Mouse (Mus musculus) cerebellum, postnatal 25 days (tissue): ENCODE data around the gene Fbxl14.

Source experiments
- DNase-seq, 2 experiments: peaks; one replicate each; pipeline ENCODE4 v3.0.0; 2021; ENCODE audit warnings: mixed read lengths in 2 of 2

The Fbxl14 gene

GRCm38 (mm10) chr6:119500086-119500485 lies 20.6 kb downstream of the Fbxl14 start:
- no peak for DNase-seq

DNA sequence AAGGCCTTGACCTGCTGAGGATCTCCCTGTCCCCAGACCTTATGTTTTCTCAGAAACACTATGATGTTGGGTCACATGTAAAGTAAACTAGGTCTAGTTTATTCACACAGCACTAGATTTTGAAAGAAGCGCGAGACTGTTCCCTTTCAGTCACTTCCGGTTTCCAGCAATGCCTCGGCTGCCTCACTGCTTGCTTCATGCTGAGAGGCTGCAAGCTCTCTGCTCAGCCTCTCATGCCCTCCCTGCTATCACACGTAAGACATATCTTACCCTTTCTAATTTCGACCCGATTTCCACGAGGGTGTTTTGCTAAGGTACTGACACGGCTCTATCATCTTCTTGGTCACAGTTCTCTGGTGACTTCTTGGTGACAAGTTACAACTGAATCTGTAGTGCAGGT lies 22.6 kb downstream of the Fbxl14 start:
- DNase-seq: no peak

GRCm38 (mm10) chr6:119504756-119505155 lies 25.3 kb downstream of the Fbxl14 start:
- DNase-seq: no peak

DNA sequence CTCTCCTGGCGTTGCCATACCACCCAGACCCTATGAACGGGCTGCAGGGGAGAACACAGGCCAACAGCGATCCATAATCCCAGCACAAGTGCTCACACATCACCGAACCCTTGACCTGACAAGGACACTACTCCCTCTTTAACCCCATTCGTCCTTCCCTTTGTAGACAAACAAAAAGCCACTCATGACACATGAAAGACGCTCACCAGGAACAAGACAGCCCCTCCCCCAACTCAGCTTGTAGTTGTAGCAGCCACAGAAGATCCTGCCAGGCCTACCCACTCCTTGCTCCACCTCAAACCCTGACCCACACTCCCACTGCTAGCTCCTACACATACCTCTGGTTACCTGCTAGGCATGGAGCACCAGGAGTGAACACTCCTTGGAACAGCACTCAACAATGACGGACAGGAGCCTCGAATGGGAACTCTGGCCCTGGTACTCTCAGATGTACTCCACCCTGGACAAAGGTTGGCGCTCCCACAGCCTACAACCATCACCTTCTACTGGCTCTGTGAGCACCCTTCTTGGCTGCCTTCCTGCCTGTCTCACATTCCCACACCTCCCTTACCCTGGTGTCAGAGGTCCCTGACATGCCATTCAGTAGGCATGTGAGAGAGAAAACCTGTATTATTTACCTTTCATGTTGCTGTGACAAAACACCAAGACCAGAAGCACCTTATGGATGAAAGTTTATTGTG lies 26.2 kb downstream of the Fbxl14 start:
- no peak for DNase-seq

DNA sequence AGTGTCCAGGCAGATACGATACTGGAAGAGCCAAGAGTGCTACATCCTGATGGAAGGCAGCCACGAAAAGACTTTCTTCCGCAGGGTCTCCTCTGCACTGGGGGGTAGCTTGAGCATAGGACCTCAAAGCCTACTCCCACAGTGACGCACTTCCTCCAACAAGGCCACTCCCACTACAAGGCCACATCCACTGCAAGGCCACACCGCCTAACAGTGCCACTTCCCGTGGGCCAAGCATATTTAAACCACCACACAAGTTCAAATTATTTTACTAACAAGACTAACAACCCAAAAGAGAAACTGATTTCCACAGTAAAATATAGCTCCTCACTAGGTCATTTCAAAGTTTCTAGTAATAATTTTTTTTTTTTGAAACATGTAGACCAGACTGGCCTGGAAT lies 28.8 kb downstream of the Fbxl14 start:
- DNase-seq: no peak

DNA sequence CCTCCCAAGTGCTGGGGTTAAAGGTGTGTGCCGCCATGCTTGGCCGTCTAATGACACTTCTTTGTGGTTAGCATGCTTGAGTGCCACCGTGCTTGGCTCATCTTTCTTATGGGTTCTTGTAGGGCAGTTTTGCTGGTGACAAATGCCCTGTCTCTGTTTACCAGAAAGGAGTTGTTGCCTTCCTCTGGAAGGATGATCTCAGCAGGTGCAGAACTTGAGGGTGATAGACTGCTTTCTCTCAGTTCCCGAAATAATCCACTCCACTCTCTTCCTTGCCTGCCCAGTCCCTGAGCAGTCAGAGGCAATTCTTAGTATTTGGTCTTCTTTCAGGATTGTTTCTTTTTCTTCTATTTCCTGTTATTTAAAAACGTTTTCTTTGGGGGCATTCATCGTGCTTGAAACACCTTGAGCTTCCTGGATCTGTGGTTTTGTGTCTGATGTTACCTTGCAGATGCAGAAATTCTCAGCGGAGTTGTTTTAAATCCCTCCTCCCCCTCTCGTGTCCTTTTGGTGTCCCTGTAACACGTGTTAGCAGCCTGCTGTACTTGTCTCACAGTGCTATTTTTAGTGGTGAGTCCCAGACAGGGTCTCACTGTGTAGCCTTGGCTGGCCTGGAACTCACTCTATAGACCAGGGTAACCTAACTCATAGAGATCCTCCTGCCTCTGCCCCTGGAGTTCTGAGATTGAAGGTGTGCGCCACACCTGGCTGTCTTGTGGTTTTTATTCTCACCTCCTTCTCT lies 29.3 kb downstream of the Fbxl14 start:
- no peak for DNase-seq

DNA sequence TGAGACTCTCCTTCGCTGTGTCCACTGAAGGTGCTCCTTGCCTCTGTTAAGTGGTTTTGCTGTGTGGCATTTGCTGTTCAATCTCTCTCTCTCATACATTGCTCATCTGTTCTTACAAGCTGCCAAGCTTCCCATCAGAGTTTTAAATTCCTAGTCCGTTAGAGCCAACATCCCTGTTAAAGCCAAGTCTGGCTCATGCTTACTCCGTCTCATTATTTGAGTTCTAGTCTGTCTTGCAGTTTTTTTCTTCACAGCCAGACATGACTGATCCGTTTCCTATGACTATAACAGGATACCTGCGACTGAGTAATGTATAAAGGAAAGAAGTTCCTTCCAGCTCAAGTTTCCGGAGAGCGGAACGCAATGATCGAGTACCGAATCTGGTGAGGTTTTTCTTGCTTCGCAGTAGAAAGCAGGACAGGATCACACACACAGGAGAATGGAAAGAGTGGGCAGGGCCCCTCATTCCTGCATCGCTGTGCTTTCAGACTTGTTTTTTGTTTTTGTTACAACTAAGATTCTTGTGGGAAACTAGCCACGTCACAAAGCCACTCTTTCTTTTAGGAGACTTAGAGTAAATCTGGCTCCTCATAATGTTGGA lies 30.1 kb downstream of the Fbxl14 start:
- DNase-seq: no peak

GRCm38 (mm10) chr6:119512701-119513100 lies 33.2 kb downstream of the Fbxl14 start:
- no peak for DNase-seq

DNA sequence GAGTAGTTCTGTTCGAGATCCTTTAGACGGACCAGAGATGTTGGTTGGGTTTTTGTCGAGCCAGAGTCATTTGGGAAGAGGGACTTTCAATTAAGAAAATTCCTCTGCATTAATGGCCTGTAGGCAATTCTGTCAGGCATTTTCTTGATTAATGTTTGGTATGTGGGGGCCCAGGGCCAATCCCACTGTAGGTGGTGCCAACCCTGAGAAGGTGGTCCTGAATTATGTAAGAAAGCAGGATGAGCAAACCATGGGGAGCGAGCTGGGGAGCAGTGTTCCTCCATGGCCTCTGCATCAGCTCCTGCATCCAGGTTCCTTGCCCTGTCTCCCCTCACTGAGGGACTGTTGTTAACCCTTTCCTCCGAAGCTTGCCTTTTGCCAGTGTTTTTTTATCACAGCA lies 34.0 kb downstream of the Fbxl14 start:
- no peak for DNase-seq

GRCm38 (mm10) chr6:119514085-119514484 lies 34.6 kb downstream of the Fbxl14 start:
- no peak for DNase-seq

- no peak for DNase-seq
These were observed 41.3 kb downstream of the Fbxl14 start for GRCm38 (mm10) chr6:119520731-119521130.

DNA sequence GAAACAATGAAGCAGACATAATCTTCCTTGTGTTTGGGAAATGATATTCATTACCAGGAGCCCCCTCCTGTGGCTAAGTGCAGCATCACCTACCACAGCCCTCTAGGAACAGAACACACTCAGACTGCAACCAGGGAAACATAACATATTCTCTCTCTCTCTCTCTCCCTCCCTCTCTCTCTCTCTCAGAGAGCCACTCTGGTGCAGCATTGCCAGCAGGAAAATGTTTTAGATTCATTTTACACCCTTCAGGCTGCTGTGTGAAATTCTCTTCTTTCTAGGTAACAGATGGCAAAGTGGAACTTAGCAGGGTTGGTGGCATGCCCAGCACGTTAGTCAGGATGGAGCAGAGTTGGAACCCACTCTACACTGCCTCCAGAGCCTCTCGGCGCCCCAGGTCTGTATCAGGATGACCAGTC lies 42.0 kb downstream of the Fbxl14 start:
- DNase-seq: peak; percentile 38 to 60

- peak; percentile 11 to 19 for DNase-seq
These were observed 42.5 kb downstream of the Fbxl14 start for GRCm38 (mm10) chr6:119521931-119522391.

DNA sequence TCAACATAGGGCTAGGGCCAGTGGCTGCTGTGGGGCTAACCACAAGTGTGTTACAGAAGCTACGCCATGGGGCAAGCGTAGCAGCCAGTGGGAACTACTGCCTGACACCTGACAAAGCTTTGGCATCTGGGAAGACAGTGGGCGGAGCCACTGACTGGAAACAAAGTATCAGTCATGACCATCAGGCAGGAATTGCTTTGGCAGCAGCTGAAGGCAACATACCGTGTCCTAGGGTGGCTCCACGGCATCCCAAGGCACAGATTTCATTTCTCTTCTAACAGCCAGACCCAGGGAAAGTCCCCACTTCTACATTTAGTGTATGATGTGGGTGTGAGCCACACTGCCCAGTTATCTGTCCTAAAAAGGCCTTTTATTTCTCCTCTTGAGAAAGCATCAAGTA lies 47.0 kb downstream of the Fbxl14 start:
- DNase-seq: no peak

DNA sequence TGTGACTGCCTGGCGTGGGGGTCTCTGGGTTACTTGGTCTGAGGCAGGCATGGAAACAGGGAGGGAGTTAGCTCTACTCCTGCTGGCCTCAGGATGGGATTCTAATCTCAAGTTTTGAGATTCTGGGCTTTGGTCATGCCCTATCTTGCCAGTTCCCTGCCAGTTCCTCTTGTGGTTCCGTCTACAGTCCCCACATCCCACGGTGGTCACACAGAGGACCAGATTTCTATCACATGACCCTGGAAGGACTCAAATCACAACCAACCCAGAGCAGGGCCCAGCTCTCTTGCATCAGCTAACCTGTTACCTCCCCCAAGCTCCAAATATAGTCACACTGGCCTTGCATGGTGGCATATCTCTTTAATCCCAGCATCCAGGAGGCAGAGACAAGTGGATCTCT lies 50.2 kb downstream of the Fbxl14 start:
- no peak for DNase-seq
